Mouse (Mus musculus): ENCODE results near the gene Sept9. TPM values are rescaled to one million over a fixed set of nuclear protein-coding genes. Genes with fewer than 3 reads are reported as not detected.

Sept9 gene
- polyA plus RNA-seq, 1 experiment from 2014 or later: 44.1 TPM

DNA sequence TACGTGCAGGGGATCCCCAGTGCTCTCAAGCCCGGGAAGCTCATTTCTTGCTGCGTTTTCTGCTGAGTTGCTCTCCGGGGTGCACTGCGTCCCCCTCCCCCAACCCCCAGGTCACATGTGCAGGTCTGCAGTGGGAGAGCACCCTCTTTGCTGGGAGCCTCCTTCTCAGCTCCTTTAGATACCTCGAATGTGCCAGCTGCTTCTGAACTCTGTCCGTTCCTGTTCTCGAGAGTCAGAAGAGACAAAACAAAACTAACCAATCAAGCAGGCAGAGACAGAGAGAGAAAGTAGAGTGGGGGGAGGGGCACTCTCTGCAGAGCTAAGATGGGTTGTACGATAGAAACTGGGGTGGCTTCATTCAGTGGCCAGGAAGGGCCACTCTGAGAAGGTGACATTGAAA lies 195.8 kb downstream of the Sept9 start:
- H3K4me1 ChIP-seq (replicated peaks): peaks cover 11% of the 10 kb centered on the region; the same call in 1 of the 2 replicates
- 3% methylated on average over 9 of the region's 9 CpGs for WGBS (ENCODE audit: insufficient replicate concordance)
- no peak overlapping the region for H3K4me3 ChIP-seq (replicated peaks)
- H3K27me3 ChIP-seq: peaks cover 74% of the 10 kb centered on the region
- ATAC-seq (ENCODE audit: low read depth): no peak
- no peak overlapping the region for H3K4me2 ChIP-seq
- DNase-seq: no peak
- H3K36me3 ChIP-seq: no peaks in the 10 kb centered on the region
- H3K9ac ChIP-seq: no peak overlapping the region
- no peak overlapping the region for H3K27ac ChIP-seq
- H3K9me3 ChIP-seq (replicated peaks): no peaks in the 10 kb centered on the region

DNA sequence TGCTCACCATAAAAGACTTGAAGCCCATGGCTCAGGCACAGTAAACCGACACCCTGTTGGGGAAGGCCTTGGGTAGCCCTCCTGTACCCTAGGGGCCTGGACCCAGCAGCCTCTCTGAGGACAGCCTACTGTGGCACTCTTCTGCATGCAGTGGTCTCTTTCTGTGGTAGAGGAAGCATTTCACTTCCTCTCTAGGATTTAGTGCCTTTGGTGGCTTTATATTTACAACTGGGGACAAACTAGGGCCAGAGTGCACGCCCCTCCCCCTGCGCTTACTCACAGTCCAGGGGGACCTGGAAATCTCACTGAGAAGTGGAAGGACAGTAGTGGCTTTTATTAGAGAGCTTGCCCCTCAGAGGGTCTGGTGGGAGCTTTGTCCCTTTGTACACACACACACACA lies 197.5 kb downstream of the Sept9 start:
- Histone ChIP-seq H3K4me1 (replicated peaks) (no peaks in the 10 kb centered on the region), H3K27ac (no peak overlapping the region), H3K9ac (no peak overlapping the region), H3K36me3 (no peaks in the 10 kb centered on the region), H3K9me3 (replicated peaks) (no peaks in the 10 kb centered on the region), H3K4me3 (replicated peaks) (no peak overlapping the region), H3K4me2 (no peak overlapping the region), H3K27me3 (peaks cover 81% of the 10 kb centered on the region)
- ATAC-seq (ENCODE audit: low read depth): no peak
- 29% methylated on average over 3 of the region's 3 CpGs for WGBS (ENCODE audit: insufficient replicate concordance)
- no peak for DNase-seq

DNA sequence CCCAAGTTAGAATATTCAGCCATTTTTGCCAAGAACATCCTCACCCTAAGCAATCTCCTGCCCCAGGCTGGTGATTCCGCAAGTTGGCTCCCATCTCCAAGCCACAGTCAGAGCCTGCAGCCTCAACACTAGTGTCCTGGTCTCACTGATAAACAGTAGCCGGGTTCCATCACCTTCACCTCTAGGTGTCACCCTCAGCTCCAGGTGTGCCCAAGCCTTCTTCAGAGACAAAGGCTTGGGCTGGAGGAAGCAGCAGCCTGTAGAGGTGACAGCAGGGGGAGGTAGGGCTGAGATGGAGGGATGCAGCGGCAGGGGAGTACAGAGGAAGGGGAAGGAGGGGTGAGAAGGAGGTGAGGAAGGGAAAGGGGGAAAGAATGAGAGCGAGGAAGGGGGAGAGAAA lies 198.3 kb downstream of the Sept9 start:
- H3K4me2 ChIP-seq: no peak overlapping the region
- H3K27ac ChIP-seq: no peak overlapping the region
- DNase-seq (no peak), ATAC-seq (ENCODE audit: low read depth) (no peak)
- H3K27me3 ChIP-seq: peaks cover 86% of the 10 kb centered on the region
- H3K9me3 ChIP-seq (replicated peaks): no peaks in the 10 kb centered on the region
- WGBS (ENCODE audit: insufficient replicate concordance): 21% methylated on average over 4 of the region's 4 CpGs
- H3K36me3 ChIP-seq: no peaks in the 10 kb centered on the region
- H3K9ac ChIP-seq: no peak overlapping the region
- no peaks in the 10 kb centered on the region for H3K4me1 ChIP-seq (replicated peaks)
- no peak overlapping the region for H3K4me3 ChIP-seq (replicated peaks)

GRCm38 (mm10) chr11:117398191-117398590 lies 198.7 kb downstream of the Sept9 start:
- no peak overlapping the region for H3K4me2 ChIP-seq
- DNase-seq (no peak), ATAC-seq (ENCODE audit: low read depth) (no peak)
- no peak overlapping the region for H3K4me3 ChIP-seq (replicated peaks)
- no peak overlapping the region for H3K27ac ChIP-seq
- no peak overlapping the region for H3K9ac ChIP-seq
- no peaks in the 10 kb centered on the region for H3K9me3 ChIP-seq (replicated peaks)
- WGBS (ENCODE audit: insufficient replicate concordance): 34% methylated on average over 7 of the region's 7 CpGs
- H3K36me3 ChIP-seq: no peaks in the 10 kb centered on the region
- no peaks in the 10 kb centered on the region for H3K4me1 ChIP-seq (replicated peaks)
- peaks cover 86% of the 10 kb centered on the region for H3K27me3 ChIP-seq

- DNase-seq: no peak
- 72% methylated on average over 10 of the region's 10 CpGs for WGBS (ENCODE audit: insufficient replicate concordance)
- H3K36me3 ChIP-seq: no peaks in the 10 kb centered on the region
- peaks cover 87% of the 10 kb centered on the region for H3K27me3 ChIP-seq
- H3K9ac ChIP-seq: no peak overlapping the region
- H3K4me2 ChIP-seq: no peak overlapping the region
- H3K9me3 ChIP-seq (replicated peaks): no peaks in the 10 kb centered on the region
- no peak for ATAC-seq (ENCODE audit: low read depth)
- no peak overlapping the region for H3K4me3 ChIP-seq (replicated peaks)
- 0 out of 2 replicates have a peak, but pooled peaks cover 1% of the 10 kb centered on the region for H3K4me1 ChIP-seq (replicated peaks)
- H3K27ac ChIP-seq: no peak overlapping the region
Measured at GRCm38 (mm10) chr11:117401583-117402367, 202.3 kb downstream of the Sept9 start.

GRCm38 (mm10) chr11:117402550-117402949 lies 203.1 kb downstream of the Sept9 start:
- no peak for ATAC-seq (ENCODE audit: low read depth)
- Histone ChIP-seq H3K9ac (no peak overlapping the region), H3K27ac (no peak overlapping the region), H3K4me3 (replicated peaks) (no peak overlapping the region), H3K4me2 (no peak overlapping the region), H3K4me1 (replicated peaks) (peaks cover 9% of the 10 kb centered on the region), H3K27me3 (peaks cover 87% of the 10 kb centered on the region), H3K36me3 (no peaks in the 10 kb centered on the region), H3K9me3 (replicated peaks) (no peaks in the 10 kb centered on the region)
- 56% methylated on average over 11 of the region's 11 CpGs for WGBS (ENCODE audit: insufficient replicate concordance)
- DNase-seq: no peak

DNA sequence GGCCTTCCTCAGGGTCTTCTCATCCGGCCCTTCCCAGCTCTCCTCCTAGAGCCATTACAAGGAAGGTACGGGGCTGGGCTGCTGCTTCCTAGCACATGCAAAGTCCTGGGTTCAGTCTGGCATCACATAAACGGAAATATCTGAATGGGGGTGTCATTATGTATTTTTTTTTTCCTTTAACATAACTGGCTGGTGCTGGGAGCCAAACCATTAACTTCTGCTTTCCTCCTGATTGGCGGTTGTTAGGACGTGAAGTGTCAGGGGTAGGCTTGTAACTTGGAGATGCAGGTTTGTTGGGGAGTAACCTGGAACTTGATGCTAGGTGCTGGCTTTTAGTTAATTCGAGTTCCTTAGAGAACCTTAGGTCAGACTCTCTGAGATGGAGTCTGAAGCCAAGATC lies 203.6 kb downstream of the Sept9 start:
- no peak overlapping the region for H3K9ac ChIP-seq
- peaks cover 87% of the 10 kb centered on the region for H3K27me3 ChIP-seq
- no peak overlapping the region for H3K4me3 ChIP-seq (replicated peaks)
- no peak overlapping the region for H3K4me2 ChIP-seq
- H3K9me3 ChIP-seq (replicated peaks): no peaks in the 10 kb centered on the region
- H3K4me1 ChIP-seq (replicated peaks): peaks cover 14% of the 10 kb centered on the region
- DNase-seq (no peak), ATAC-seq (ENCODE audit: low read depth) (no peak)
- no peak overlapping the region for H3K27ac ChIP-seq
- H3K36me3 ChIP-seq: no peaks in the 10 kb centered on the region
- 52% methylated on average over 6 of the region's 6 CpGs for WGBS (ENCODE audit: insufficient replicate concordance)

- ATAC-seq (ENCODE audit: low read depth) (no peak), DNase-seq (no peak)
- Histone ChIP-seq H3K27ac (no peak overlapping the region), H3K9ac (no peak overlapping the region), H3K9me3 (replicated peaks) (no peaks in the 10 kb centered on the region), H3K4me3 (replicated peaks) (no peak overlapping the region), H3K4me1 (replicated peaks) (peaks cover 21% of the 10 kb centered on the region), H3K27me3 (peaks cover 87% of the 10 kb centered on the region), H3K4me2 (no peak overlapping the region), H3K36me3 (no peaks in the 10 kb centered on the region)
- WGBS (ENCODE audit: insufficient replicate concordance): 29% methylated on average over 7 of the region's 7 CpGs
Measured at GRCm38 (mm10) chr11:117403781-117404180, 204.3 kb downstream of the Sept9 start.

DNA sequence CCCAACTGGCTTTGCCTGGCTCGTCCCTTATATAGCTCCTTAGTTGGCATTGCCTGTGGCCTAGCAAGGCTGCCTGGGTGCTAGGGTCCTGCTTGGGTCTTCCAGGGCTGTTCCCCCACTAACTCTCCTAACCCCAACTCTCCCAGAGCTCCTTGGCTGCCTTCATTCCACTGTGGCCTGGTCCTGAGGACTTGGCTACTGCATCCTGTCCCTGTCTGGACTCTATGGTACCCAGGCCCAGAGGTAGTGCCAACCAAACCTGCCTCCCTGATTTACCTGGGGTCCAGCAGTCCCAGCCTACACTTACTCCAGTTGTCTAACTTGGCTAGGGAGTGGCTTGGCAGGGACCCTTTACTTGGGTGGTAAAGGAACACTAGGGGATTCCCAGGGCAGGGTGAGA lies 207.2 kb downstream of the Sept9 start:
- 69% methylated on average over 1 of the region's 1 CpGs for WGBS (ENCODE audit: insufficient replicate concordance)
- Histone ChIP-seq H3K4me1 (replicated peaks) (peaks cover 21% of the 10 kb centered on the region), H3K27me3 (peaks cover 92% of the 10 kb centered on the region), H3K9me3 (replicated peaks) (no peaks in the 10 kb centered on the region), H3K36me3 (no peaks in the 10 kb centered on the region), H3K27ac (no peak overlapping the region), H3K9ac (no peak overlapping the region), H3K4me2 (no peak overlapping the region), H3K4me3 (replicated peaks) (no peak overlapping the region)
- ATAC-seq (ENCODE audit: low read depth): no peak
- DNase-seq: no peak

GRCm38 (mm10) chr11:117407196-117407595 lies 207.7 kb downstream of the Sept9 start:
- Histone ChIP-seq H3K36me3 (no peaks in the 10 kb centered on the region), H3K27ac (no peak overlapping the region), H3K27me3 (peaks cover 93% of the 10 kb centered on the region), H3K4me3 (replicated peaks) (no peak overlapping the region), H3K9ac (no peak overlapping the region), H3K4me2 (peak overlapping the region; percentile 38), H3K4me1 (replicated peaks) (peaks cover 21% of the 10 kb centered on the region), H3K9me3 (replicated peaks) (no peaks in the 10 kb centered on the region)
- no peak for ATAC-seq (ENCODE audit: low read depth)
- 18% methylated on average over 4 of the region's 4 CpGs for WGBS (ENCODE audit: insufficient replicate concordance)
- DNase-seq: no peak

GRCm38 (mm10) chr11:117407651-117408441 lies 208.4 kb downstream of the Sept9 start:
- peaks cover 21% of the 10 kb centered on the region for H3K4me1 ChIP-seq (replicated peaks)
- peaks cover 93% of the 10 kb centered on the region for H3K27me3 ChIP-seq
- no peaks in the 10 kb centered on the region for H3K36me3 ChIP-seq
- under 1% methylated on average over 28 of the region's 28 CpGs for WGBS (ENCODE audit: insufficient replicate concordance)
- DNase-seq (peak; percentile 56), ATAC-seq (ENCODE audit: low read depth) (peak; percentile 89)
- no peaks in the 10 kb centered on the region for H3K9me3 ChIP-seq (replicated peaks)
- H3K4me2 ChIP-seq: peak overlapping the region; percentile 38
- H3K27ac ChIP-seq: no peak overlapping the region
- peak overlapping the region; percentile 14; the same call in 1 of the 2 replicates for H3K4me3 ChIP-seq (replicated peaks)
- no peak overlapping the region for H3K9ac ChIP-seq
